Mouse (Mus musculus) CH12.LX (cell line): ENCODE measurements around the gene Srcap.

Source experiments
- CTCF ChIP-seq, 2 experiments: IDR thresholded peaks in 1 of 2; conservative IDR thresholded peaks in 1 of 2; 2 replicates each; pipeline ENCODE4 v1.5.1; 2011 to 2012; ENCODE audit warnings: low read depth in 2 of 2, low read length in 2 of 2, improper control_type of control experiment in 1 of 2, inconsistent platforms in 1 of 2, mild to moderate bottlenecking in 1 of 2, moderate library complexity in 1 of 2
- EP300 ChIP-seq: IDR thresholded peaks from 2 replicates; pipeline ENCODE4 v1.6.1; 2011; ENCODE audit warnings: low read length, improper control_type of control experiment
- GABPA ChIP-seq: IDR thresholded peaks from 2 replicates; pipeline ENCODE4 v1.6.1; 2012; ENCODE audit warnings: low read depth, low read length, improper control_type of control experiment, inconsistent platforms; ENCODE audit not compliant: insufficient replicate concordance
- MAX ChIP-seq: IDR thresholded peaks from 2 replicates; pipeline ENCODE4 v1.6.1; 2011; ENCODE audit warnings: low read length, improper control_type of control experiment
- MXI1 ChIP-seq: IDR thresholded peaks from 2 replicates; pipeline ENCODE4 v1.6.1; 2011; ENCODE audit warnings: mild to moderate bottlenecking, low read depth, low read length, improper control_type of control experiment
- MYC ChIP-seq: IDR thresholded peaks from 2 replicates; pipeline ENCODE4 v1.6.1; 2011; ENCODE audit warnings: low read depth, mild to moderate bottlenecking, improper control_type of control experiment, low read length
- USF2 ChIP-seq: conservative IDR thresholded peaks from 2 replicates; pipeline ENCODE4 v1.6.1; 2011; ENCODE audit warnings: low read depth, low read length, improper control_type of control experiment

- TF ChIP-seq MYC: no peak
- no peak for TF ChIP-seq MXI1
- no peak for TF ChIP-seq CTCF (conservative IDR thresholded peaks at IDR 0.05 in 1 of 2, IDR thresholded peaks at IDR 0.05 in 1 of 2; ENCODE audit: low read depth in 2 of 2, low read length in 2 of 2)
- no peak for TF ChIP-seq GABPA
- no peak for TF ChIP-seq EP300
- no peak for TF ChIP-seq USF2
- TF ChIP-seq MAX: no peak
These were observed 36.5 kb upstream of the Srcap start for GRCm38 (mm10) chr7:127475186-127475740.
